Mouse (Mus musculus) limb, embryonic 14.5 days (tissue): ENCODE results near the gene Phldb2. TPM values are rescaled to one million over a fixed set of nuclear protein-coding genes. Genes with fewer than 3 reads are reported as not detected.

Experiments
- ATAC-seq: fragments of 200-750 bp; cut with Nextera tagmentation; 2 replicates; pipeline ENCODE4 v1.8.0; 2017; ENCODE audit warnings: low read depth, moderate number of reproducible peaks, moderate TSS enrichment; ENCODE audit not compliant: low FRiP score
- DNase-seq: peaks from one replicate; pipeline ENCODE4 v3.0.0-alpha.2; 2015; ENCODE audit warnings: low spot score
- H3K27ac ChIP-seq: fragments of 300-500 bp; sonication (generic); replicated peaks from 2 replicates; pipeline ENCODE4 v1.5.1; 2014; ENCODE audit warnings: low read depth, mild to moderate bottlenecking, low read length, moderate library complexity, mixed read lengths
- H3K27me3 ChIP-seq: fragments of 300-500 bp; sonication (generic); 2 replicates; pipeline ENCODE4 v1.6.1; 2014; ENCODE audit warnings: low read length, mixed read lengths; ENCODE audit not compliant: control insufficient read depth, insufficient read depth
- H3K36me3 ChIP-seq: fragments of 300-500 bp; sonication (generic); 2 replicates; pipeline ENCODE4 v1.6.1; 2014; ENCODE audit warnings: mild to moderate bottlenecking, low read length, moderate library complexity, mixed read lengths; ENCODE audit not compliant: control insufficient read depth, insufficient read depth
- H3K4me1 ChIP-seq: fragments of 300-500 bp; sonication (generic); 2 replicates; pipeline ENCODE4 v1.6.1; 2014; ENCODE audit warnings: antibody characterized with exemption, low read length, mixed read lengths; ENCODE audit not compliant: control insufficient read depth, insufficient read depth
- H3K4me2 ChIP-seq: fragments of 300-500 bp; sonication (generic); replicated peaks from 2 replicates; pipeline ENCODE4 v1.6.1; 2014; ENCODE audit warnings: low read depth, mild to moderate bottlenecking, low read length, moderate library complexity; ENCODE audit not compliant: severe bottlenecking
- H3K4me3 ChIP-seq: fragments of 300-500 bp; sonication (generic); replicated peaks from 2 replicates; pipeline ENCODE4 v1.5.1; 2014; ENCODE audit warnings: low read length
- H3K9ac ChIP-seq: fragments of 300-500 bp; sonication (generic); 2 replicates; pipeline ENCODE4 v1.6.1; 2014; ENCODE audit warnings: mild to moderate bottlenecking, low read depth, low read length, moderate library complexity; ENCODE audit not compliant: severe bottlenecking
- H3K9me3 ChIP-seq: fragments of 300-500 bp; sonication (generic); 2 replicates; pipeline ENCODE4 v1.6.1; 2016; ENCODE audit warnings: low read length; ENCODE audit not compliant: control insufficient read depth
- POLR2A ChIP-seq: fragments of 200-500 bp; IDR thresholded peaks from 2 replicates; pipeline ENCODE4 v1.8.0; 2012; ENCODE audit warnings: inconsistent platforms, mild to moderate bottlenecking, moderate library complexity, borderline replicate concordance; ENCODE audit not compliant: insufficient read depth, insufficient read length; ENCODE audit errors: extremely low read depth
- WGBS: fragments of 180-500 bp; shearing (Covaris S2); extraction: QIAGEN DNeasy Blood & Tissue Kit; methylation state at CpG from one replicate; pipeline ENCODE4 v1.1.7; 2014; 5-methylcytosine and 5-hydroxymethylcytosine counted together
- polyA plus RNA-seq, 2 experiments: library from polyadenylated mRNA; depleted of rRNA in 1 of 2; stranded (reverse) in 1 of 2; unstranded in 1 of 2; fragments of >200 nt; fragmentation: Nextera tagmentation in 1 of 2; extraction: Ambion mirVana in 1 of 2; gene quantifications; 2 replicates each; pipeline versions ENCODE4 v1.2.1 to v1.2.3; 2012 to 2014

Phldb2 gene
- polyA plus RNA-seq, 2 experiments = 51.0 to 55.8 TPM

DNA sequence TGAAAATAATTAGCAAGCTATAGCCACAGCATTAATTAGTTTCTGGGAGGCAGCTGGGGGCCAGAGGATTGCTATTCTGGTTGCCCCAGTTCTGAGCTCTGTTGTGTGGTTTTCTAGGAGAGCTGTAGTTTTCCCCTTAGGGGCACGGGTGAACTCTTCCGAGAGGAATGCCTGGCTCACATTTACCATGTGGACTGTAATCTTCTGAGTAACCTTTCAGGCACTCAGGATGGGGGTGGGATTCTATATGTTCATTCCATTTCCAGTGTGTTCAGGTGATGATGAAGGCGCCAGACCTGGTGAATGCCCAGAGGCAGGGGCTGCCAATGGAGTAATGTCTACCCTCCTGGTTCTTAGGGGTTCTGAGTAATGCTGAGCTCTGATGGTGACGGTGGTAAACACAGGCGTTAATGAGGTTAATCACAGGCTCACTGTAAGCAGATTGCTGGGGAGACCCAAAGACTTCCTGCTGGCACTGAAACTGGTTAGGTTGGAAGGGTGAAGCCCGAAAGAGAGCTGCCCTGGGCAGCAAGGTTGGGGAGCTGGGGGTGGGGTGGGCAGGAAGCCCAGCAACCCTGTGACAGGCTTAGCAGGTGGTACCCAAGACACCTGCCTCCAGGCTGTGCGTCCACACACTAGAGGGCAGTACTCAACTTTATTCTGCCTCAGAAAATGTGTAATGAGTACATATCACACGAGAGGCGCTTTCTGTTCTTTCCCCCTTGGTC, 20.7 kb upstream of the Phldb2 start:
- no peaks in the 10 kb centered on the region for H3K36me3 ChIP-seq
- 39% methylated on average over 9 of the region's 9 CpGs for WGBS
- no peak for TF ChIP-seq POLR2A
- H3K9ac ChIP-seq = no peak overlapping the region
- H3K9me3 ChIP-seq = no peaks in the 10 kb centered on the region
- H3K4me1 ChIP-seq = no peaks in the 10 kb centered on the region
- no peak overlapping the region for H3K4me3 ChIP-seq
- H3K27ac ChIP-seq = no peak overlapping the region
- no peaks in the 10 kb centered on the region for H3K27me3 ChIP-seq
- DNase-seq (no peak), ATAC-seq (no peak; the same call in 1 of the 2 replicates)
- no peak overlapping the region for H3K4me2 ChIP-seq

DNA sequence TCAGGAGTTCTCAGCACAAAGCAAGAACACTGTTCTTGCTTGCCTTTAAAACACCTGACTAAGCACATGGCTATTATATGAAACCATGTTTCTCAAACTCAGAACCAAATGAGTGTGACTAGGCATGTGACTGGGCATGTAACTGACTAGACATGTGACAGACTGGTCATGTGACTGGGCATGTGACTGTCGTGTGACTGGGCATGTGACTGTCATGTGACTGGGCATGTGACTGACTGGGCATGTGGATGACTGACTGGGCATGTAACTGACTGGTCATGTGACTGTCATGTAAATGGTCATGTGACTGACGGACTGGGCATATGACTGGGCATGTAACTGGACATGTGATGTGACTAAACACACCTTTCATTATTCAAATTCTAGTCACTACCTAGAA, 16.8 kb upstream of the Phldb2 start:
- 90% methylated on average over 2 of the region's 2 CpGs for WGBS
- TF ChIP-seq POLR2A = no peak
- no peak for DNase-seq

DNA sequence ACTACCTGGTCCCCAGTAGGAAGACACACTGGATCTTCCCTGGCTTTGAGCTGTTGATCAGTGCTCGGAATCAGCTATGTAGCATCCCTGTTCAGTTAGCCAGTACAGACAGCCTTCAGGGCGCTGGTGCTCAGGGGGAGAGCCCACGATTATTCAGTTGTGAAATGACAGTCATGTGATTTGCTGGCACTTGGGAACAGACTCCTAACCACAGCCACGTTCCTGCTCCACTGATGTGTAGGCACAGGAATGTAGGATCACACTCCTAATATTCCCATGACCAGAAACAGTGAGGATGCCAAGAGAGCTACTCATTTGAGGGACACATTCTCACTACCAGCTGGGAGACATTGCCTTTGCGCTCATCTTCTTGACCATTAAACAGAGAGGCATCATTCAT, 15.3 kb upstream of the Phldb2 start:
- peaks cover 16% of the 10 kb centered on the region for H3K4me1 ChIP-seq
- no peak overlapping the region for H3K4me2 ChIP-seq
- WGBS = 71% methylated on average over 5 of the region's 5 CpGs
- H3K4me3 ChIP-seq = no peak overlapping the region
- TF ChIP-seq POLR2A = no peak
- DNase-seq = no peak
- no peak overlapping the region for H3K9ac ChIP-seq
- H3K27me3 ChIP-seq = no peaks in the 10 kb centered on the region
- no peaks in the 10 kb centered on the region for H3K36me3 ChIP-seq
- no peak for ATAC-seq
- no peak overlapping the region for H3K27ac ChIP-seq
- no peaks in the 10 kb centered on the region for H3K9me3 ChIP-seq

More for the DNA sequence above, 16.8 kb upstream of the Phldb2 start:
- H3K9me3 ChIP-seq = no peaks in the 10 kb centered on the region
- H3K27ac ChIP-seq = no peak overlapping the region
- no peak for ATAC-seq
- no peak overlapping the region for H3K4me2 ChIP-seq
- H3K4me1 ChIP-seq = peaks cover 16% of the 10 kb centered on the region
- no peaks in the 10 kb centered on the region for H3K27me3 ChIP-seq
- H3K9ac ChIP-seq = no peak overlapping the region
- no peaks in the 10 kb centered on the region for H3K36me3 ChIP-seq
- no peak overlapping the region for H3K4me3 ChIP-seq

DNA sequence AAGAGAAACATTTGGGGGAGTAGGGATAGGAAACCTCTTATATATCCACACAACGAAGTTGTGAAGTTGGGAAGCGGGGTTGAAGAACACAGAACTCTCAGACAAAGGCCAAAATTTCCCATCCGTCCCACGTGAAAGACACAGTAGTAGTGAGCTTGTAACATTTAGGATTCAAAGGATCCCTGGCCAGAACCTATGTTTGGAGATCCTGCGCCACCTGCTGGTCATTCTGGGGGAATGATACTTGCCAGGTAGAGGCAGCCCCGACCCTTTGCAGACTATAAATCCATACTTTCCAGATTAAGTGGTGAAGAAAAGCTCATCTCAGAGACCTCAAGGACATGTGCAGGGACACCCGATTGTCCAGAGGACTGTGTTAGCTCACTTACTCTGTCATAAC, 14.1 kb upstream of the Phldb2 start:
- DNase-seq (peak; percentile 92), ATAC-seq (peak; percentile 84)
- TF ChIP-seq POLR2A = no peak
- Histone ChIP-seq H3K4me3 (no peak overlapping the region), H3K27me3 (no peaks in the 10 kb centered on the region), H3K4me2 (no peak overlapping the region), H3K27ac (no peak overlapping the region), H3K36me3 (no peaks in the 10 kb centered on the region), H3K9me3 (no peaks in the 10 kb centered on the region), H3K9ac (no peak overlapping the region), H3K4me1 (peaks cover 16% of the 10 kb centered on the region)
- WGBS = 10% methylated on average over 7 of the region's 7 CpGs

DNA sequence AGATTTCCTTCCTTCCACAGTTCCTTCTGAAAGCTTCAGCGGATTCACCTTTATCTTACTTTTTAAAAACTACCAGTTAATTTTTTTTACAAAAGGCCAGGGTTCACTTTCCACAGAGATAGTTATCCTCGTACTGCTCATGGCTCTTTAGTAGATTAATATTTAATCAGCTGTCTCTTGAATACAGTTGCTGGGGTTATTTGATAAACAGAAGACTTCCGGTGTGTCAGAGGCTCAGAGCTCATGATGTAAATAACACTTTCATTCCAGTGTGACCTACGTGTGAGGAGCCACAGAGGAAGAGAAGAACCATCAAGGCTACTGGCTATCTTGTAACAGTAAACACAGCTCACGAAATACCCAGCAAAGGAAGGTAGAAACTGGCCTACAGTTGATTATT, 13.2 kb upstream of the Phldb2 start:
- Histone ChIP-seq H3K36me3 (no peaks in the 10 kb centered on the region), H3K27ac (no peak overlapping the region), H3K9me3 (no peaks in the 10 kb centered on the region), H3K9ac (no peak overlapping the region), H3K4me2 (no peak overlapping the region), H3K27me3 (no peaks in the 10 kb centered on the region), H3K4me3 (no peak overlapping the region), H3K4me1 (peaks cover 16% of the 10 kb centered on the region)
- DNase-seq (no peak), ATAC-seq (no peak)
- no peak for TF ChIP-seq POLR2A
- 86% methylated on average over 5 of the region's 5 CpGs for WGBS
